Mouse (Mus musculus): Measurements from ENCODE around the gene Pdcd6ip.
"Not testable (repeated sequence)": the region's sequence is repeated elsewhere in the genome, so short reads cannot be mapped to it uniquely, and the experiment has no call there.

The Pdcd6ip gene

GRCm38 (mm10) chr9:113701441-113702160, 6.5 kb downstream of the Pdcd6ip start:
- DNase-seq (ENCODE audit: low read depth, low spot score), result no peak

- DNase-seq (ENCODE audit: low read depth, low spot score), result no peak
These were observed 20.6 kb downstream of the Pdcd6ip start for GRCm38 (mm10) chr9:113687461-113687860.

GRCm38 (mm10) chr9:113673721-113674120, 34.3 kb downstream of the Pdcd6ip start:
- no peak for DNase-seq (ENCODE audit: low read depth, low spot score)

GRCm38 (mm10) chr9:113672352-113672751, 35.7 kb downstream of the Pdcd6ip start:
- no peak for DNase-seq (ENCODE audit: low read depth, low spot score)

GRCm38 (mm10) chr9:113670857-113671106, 37.3 kb downstream of the Pdcd6ip start:
- DNase-seq (ENCODE audit: low read depth, low spot score), result no peak

- peak; percentile 3 for DNase-seq (ENCODE audit: low read depth, low spot score)
These were observed 37.8 kb downstream of the Pdcd6ip start for GRCm38 (mm10) chr9:113670105-113670856.

- DNase-seq (ENCODE audit: low read depth, low spot score), result no peak
These were observed 44.6 kb downstream of the Pdcd6ip start for GRCm38 (mm10) chr9:113663476-113663875.

GRCm38 (mm10) chr9:113657837-113658236, 50.2 kb downstream of the Pdcd6ip start:
- no peak for DNase-seq (ENCODE audit: low read depth, low spot score)

- DNase-seq (ENCODE audit: low read depth, low spot score), result no peak
These were observed 54.5 kb downstream of the Pdcd6ip start for GRCm38 (mm10) chr9:113653571-113653970.

- DNase-seq (ENCODE audit: low read depth, low spot score), result no peak
These were observed 57.3 kb downstream of the Pdcd6ip start for GRCm38 (mm10) chr9:113650787-113651186.

- DNase-seq (ENCODE audit: low read depth, low spot score), result not testable (repeated sequence)
These were observed 58.8 kb downstream of the Pdcd6ip start for GRCm38 (mm10) chr9:113649211-113649610.

- no peak for DNase-seq (ENCODE audit: low read depth, low spot score)
These were observed 62.3 kb downstream of the Pdcd6ip start for GRCm38 (mm10) chr9:113645837-113646169.

- peak; percentile 78 for DNase-seq (ENCODE audit: low read depth, low spot score)
These were observed 62.8 kb downstream of the Pdcd6ip start for GRCm38 (mm10) chr9:113645153-113645836.

- no peak for DNase-seq (ENCODE audit: low read depth, low spot score)
These were observed 63.4 kb downstream of the Pdcd6ip start for GRCm38 (mm10) chr9:113644701-113645100.

GRCm38 (mm10) chr9:113644076-113644475, 64.0 kb downstream of the Pdcd6ip start:
- DNase-seq (ENCODE audit: low read depth, low spot score), result no peak

GRCm38 (mm10) chr9:113643669-113644068, 64.4 kb downstream of the Pdcd6ip start:
- peak; percentile 58 for DNase-seq (ENCODE audit: low read depth, low spot score)

- DNase-seq (ENCODE audit: low read depth, low spot score), result peak; percentile 55
These were observed 73.1 kb downstream of the Pdcd6ip start for GRCm38 (mm10) chr9:113634986-113635385.

- DNase-seq (ENCODE audit: low read depth, low spot score), result no peak
These were observed 74.8 kb downstream of the Pdcd6ip start for GRCm38 (mm10) chr9:113633168-113633744.

- no peak for DNase-seq (ENCODE audit: low read depth, low spot score)
These were observed 75.6 kb downstream of the Pdcd6ip start for GRCm38 (mm10) chr9:113632350-113633043.

GRCm38 (mm10) chr9:113629632-113630031, 78.4 kb downstream of the Pdcd6ip start:
- DNase-seq (ENCODE audit: low read depth, low spot score), result peak; percentile 55

- DNase-seq (ENCODE audit: low read depth, low spot score), result no peak
These were observed 78.9 kb downstream of the Pdcd6ip start for GRCm38 (mm10) chr9:113629191-113629590.

GRCm38 (mm10) chr9:113628780-113629179, 79.3 kb downstream of the Pdcd6ip start:
- DNase-seq (ENCODE audit: low read depth, low spot score), result no peak
